Mouse (Mus musculus) heart, embryonic 15.5 days (tissue): ENCODE data around the gene Il17a. TPM values are rescaled to one million over a fixed set of nuclear protein-coding genes. Genes with fewer than 3 reads are reported as not detected.
"Not testable (repeated sequence)": the region's sequence is repeated elsewhere in the genome, so short reads cannot be mapped to it uniquely, and the experiment has no call there.

ENCODE experiments used
- ATAC-seq: fragments of 200-750 bp; cut with Nextera tagmentation; replicated peaks from 2 replicates; pipeline ENCODE4 v1.8.0; 2017; ENCODE audit warnings: low read depth, moderate TSS enrichment; ENCODE audit not compliant: insufficient number of reproducible peaks, insufficient read depth, low FRiP score
- H3K27ac ChIP-seq: fragments of 300-500 bp; sonication (generic); 2 replicates; pipeline ENCODE4 v1.5.1; 2015; ENCODE audit warnings: mild to moderate bottlenecking, inconsistent platforms
- H3K27me3 ChIP-seq: fragments of 300-500 bp; sonication (generic); 2 replicates; pipeline ENCODE4 v1.6.1; 2015; ENCODE audit warnings: inconsistent platforms
- H3K36me3 ChIP-seq: fragments of 300-500 bp; sonication (generic); 2 replicates; pipeline ENCODE4 v1.6.1; 2015; ENCODE audit warnings: mild to moderate bottlenecking, inconsistent platforms
- H3K4me1 ChIP-seq: fragments of 300-500 bp; sonication (generic); replicated peaks from 2 replicates; pipeline ENCODE4 v1.6.1; 2015; ENCODE audit warnings: inconsistent platforms
- H3K4me2 ChIP-seq: fragments of 300-500 bp; sonication (generic); 2 replicates; pipeline ENCODE4 v1.6.1; 2015; ENCODE audit warnings: inconsistent platforms, mild to moderate bottlenecking, moderate library complexity
- H3K4me3 ChIP-seq: fragments of 300-500 bp; sonication (generic); 2 replicates; pipeline ENCODE4 v1.5.1; 2015; ENCODE audit warnings: mild to moderate bottlenecking, inconsistent platforms
- H3K9ac ChIP-seq: fragments of 300-500 bp; sonication (generic); 2 replicates; pipeline ENCODE4 v1.6.1; 2015; ENCODE audit warnings: mild to moderate bottlenecking, inconsistent platforms
- H3K9me3 ChIP-seq: fragments of 300-500 bp; sonication (generic); replicated peaks from 2 replicates; pipeline ENCODE4 v1.6.1; 2016; ENCODE audit warnings: inconsistent platforms
- WGBS: fragments of 180-500 bp; shearing (Covaris S2); methylation state at CpG from one replicate; pipeline ENCODE4 v1.1.7; 2015; ENCODE audit warnings: mixed read lengths; 5-methylcytosine and 5-hydroxymethylcytosine counted together
- microRNA counts: library from miRNA; unstranded; fragments of <30 nt; microRNA quantifications from one replicate; lab custom pipeline; 2016
- microRNA-seq: library from miRNA; unstranded; fragments of <30 nt; microRNA quantifications from one replicate; pipeline ENCODE4, GENCODE M21; 2016
- polyA plus RNA-seq: library from polyadenylated mRNA; unstranded; fragments of >200 nt; fragmentation: Nextera tagmentation; extraction: Ambion mirVana; gene quantifications from 2 replicates; pipeline ENCODE4 v1.2.1, GENCODE M21; 2015

The Il17a gene
- polyA plus RNA-seq, 1 experiment from 2014 or later, result not detected

- no peaks in the 10 kb centered on the region for H3K4me1 ChIP-seq
- no peak overlapping the region for H3K27ac ChIP-seq
- H3K4me2 ChIP-seq, result no peak overlapping the region
- H3K36me3 ChIP-seq, result no peaks in the 10 kb centered on the region
- no peak overlapping the region for H3K9ac ChIP-seq
- no peaks in the 10 kb centered on the region for H3K27me3 ChIP-seq
- H3K9me3 ChIP-seq, result no peaks in the 10 kb centered on the region
- ATAC-seq, result no peak
- H3K4me3 ChIP-seq, result no peak overlapping the region
- 60% methylated on average over 3 of the region's 3 CpGs for WGBS
These were observed 9.8 kb downstream of the Il17a start for GRCm38 (mm10) chr1:20740496-20740998.

GRCm38 (mm10) chr1:20754439-20754838 lies 23.7 kb downstream of the Il17a start:
- 70% methylated on average over 10 of the region's 10 CpGs for WGBS
- Histone ChIP-seq H3K27me3 (no peaks in the 10 kb centered on the region), H3K36me3 (no peaks in the 10 kb centered on the region), H3K4me3 (no peak overlapping the region), H3K4me2 (no peak overlapping the region), H3K27ac (no peak overlapping the region), H3K4me1 (no peaks in the 10 kb centered on the region), H3K9ac (no peak overlapping the region), H3K9me3 (no peaks in the 10 kb centered on the region)
- no peak for ATAC-seq

DNA sequence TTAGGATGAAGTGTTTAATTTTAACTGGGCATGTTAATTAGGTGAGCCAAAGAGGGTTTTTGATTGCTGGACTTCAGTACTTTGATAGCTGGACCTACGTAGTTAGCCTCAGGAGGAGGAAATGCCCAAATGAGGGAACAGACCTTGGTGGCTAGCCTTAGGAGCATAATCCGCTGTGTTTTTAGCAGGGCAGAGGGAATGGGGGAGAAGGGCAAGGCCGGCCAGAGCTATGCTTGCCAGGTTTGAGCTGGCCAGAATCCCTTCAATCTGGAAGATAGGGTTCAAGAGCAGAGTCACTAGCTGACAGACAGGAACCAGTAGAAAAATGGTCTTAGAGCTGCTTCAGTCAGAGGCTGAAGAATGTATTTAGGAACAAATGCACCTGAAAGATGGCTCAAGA lies 26.9 kb downstream of the Il17a start:
- Histone ChIP-seq H3K4me3 (no peak overlapping the region), H3K27ac (no peak overlapping the region), H3K9ac (no peak overlapping the region), H3K4me1 (no peaks in the 10 kb centered on the region), H3K9me3 (no peaks in the 10 kb centered on the region), H3K27me3 (no peaks in the 10 kb centered on the region), H3K4me2 (no peak overlapping the region), H3K36me3 (no peaks in the 10 kb centered on the region)
- WGBS, result 76% methylated on average over 3 of the region's 3 CpGs
- ATAC-seq, result no peak

DNA sequence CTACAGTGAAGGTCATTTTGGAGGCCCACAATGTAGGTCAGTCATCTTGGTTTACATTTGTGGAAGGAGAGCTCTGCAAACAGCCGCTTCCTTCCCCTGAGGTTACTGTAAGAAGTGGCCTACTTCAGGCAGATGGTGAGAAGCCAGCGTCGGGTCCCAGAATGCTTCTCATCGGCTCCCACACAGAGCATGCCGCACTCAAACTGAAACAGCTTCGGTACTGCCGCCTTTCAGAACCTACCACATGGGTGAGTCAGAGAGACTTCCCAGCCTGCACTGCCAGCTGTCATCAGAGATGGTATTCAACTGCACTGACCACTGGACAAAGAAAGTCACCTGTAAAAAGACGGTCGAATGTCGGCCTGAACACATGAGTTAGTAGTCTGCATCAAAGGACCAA lies 29.1 kb downstream of the Il17a start:
- Histone ChIP-seq H3K9me3 (no peaks in the 10 kb centered on the region), H3K27ac (no peak overlapping the region), H3K4me1 (no peaks in the 10 kb centered on the region), H3K9ac (no peak overlapping the region), H3K4me3 (no peak overlapping the region), H3K27me3 (no peaks in the 10 kb centered on the region), H3K4me2 (no peak overlapping the region), H3K36me3 (no peaks in the 10 kb centered on the region)
- ATAC-seq, result no peak
- WGBS, result 80% methylated on average over 10 of the region's 10 CpGs

- ATAC-seq, result no peak
- Histone ChIP-seq H3K27me3 (no peaks in the 10 kb centered on the region), H3K36me3 (no peaks in the 10 kb centered on the region), H3K9ac (no peak overlapping the region), H3K4me2 (no peak overlapping the region), H3K9me3 (no peaks in the 10 kb centered on the region), H3K4me1 (no peaks in the 10 kb centered on the region), H3K4me3 (no peak overlapping the region), H3K27ac (no peak overlapping the region)
- WGBS, result 71% methylated on average over 5 of the region's 5 CpGs
These were observed 29.6 kb downstream of the Il17a start for GRCm38 (mm10) chr1:20760331-20760730.

DNA sequence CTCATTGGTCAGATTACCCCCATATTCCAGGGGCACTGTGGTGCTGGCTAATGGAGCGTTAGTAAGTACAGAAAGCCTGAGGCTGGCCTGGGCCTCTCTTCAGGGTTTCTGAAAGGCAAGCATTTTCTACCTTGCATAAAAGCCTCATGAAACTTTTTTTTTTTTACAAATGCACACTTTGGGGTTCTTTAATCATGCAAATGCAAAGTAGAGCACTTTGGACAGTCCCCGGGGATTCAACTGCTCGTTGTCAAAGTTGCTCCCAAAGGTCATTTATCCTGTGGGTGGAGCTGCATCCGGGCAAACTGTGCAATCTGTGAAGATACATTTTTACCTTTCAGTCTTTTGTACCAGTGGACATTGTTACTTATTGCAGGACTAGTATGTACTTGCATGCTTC lies 30.7 kb downstream of the Il17a start:
- no peak for ATAC-seq
- Histone ChIP-seq H3K9ac (no peak overlapping the region), H3K4me2 (no peak overlapping the region), H3K27me3 (no peaks in the 10 kb centered on the region), H3K9me3 (no peaks in the 10 kb centered on the region), H3K4me3 (no peak overlapping the region), H3K4me1 (no peaks in the 10 kb centered on the region), H3K36me3 (no peaks in the 10 kb centered on the region), H3K27ac (no peak overlapping the region)
- WGBS, result 76% methylated on average over 4 of the region's 4 CpGs

- WGBS, result 65% methylated on average over 6 of the region's 6 CpGs
- no peaks in the 10 kb centered on the region for H3K36me3 ChIP-seq
- no peaks in the 10 kb centered on the region for H3K4me1 ChIP-seq
- no peak overlapping the region for H3K4me2 ChIP-seq
- H3K9ac ChIP-seq, result no peak overlapping the region
- no peak for ATAC-seq
- no peaks in the 10 kb centered on the region for H3K27me3 ChIP-seq
- H3K27ac ChIP-seq, result no peak overlapping the region
- no peaks in the 10 kb centered on the region for H3K9me3 ChIP-seq
- no peak overlapping the region for H3K4me3 ChIP-seq
These were observed 35.8 kb downstream of the Il17a start for GRCm38 (mm10) chr1:20766526-20766925.

DNA sequence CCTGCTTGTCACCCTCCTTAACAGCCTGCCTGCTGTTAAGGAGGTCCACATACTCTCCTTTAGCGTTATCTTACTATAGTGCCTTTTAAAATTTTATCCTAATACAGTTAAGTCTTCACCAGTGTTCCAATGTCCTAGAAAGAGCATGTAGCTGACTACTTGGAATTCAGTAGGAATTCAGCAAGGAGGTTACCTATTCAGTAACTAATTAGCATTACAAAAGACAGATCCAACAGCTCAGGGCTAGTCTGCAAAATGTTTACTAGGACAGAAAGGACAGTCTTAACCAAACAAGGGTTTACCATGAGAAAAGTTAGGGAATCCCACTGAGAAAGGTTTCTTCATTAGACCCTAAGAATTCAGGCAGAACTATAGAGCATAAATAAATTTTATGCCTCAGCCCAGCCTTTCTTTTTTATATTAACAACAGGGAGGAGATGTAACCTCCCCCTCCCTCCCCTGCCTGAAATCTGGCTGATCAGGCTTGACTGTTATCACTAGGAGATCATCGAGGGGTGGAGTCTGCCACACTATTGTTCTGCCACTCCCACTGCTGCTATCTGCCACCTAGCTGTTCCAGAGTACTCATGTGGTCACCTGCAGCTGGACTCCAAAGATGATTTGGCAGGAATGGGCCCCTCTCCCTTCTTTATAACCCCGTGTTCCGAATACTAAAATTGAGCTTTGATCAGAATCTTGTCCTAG lies 43.5 kb downstream of the Il17a start:
- H3K27me3 ChIP-seq, H3K36me3 ChIP-seq, H3K4me1 ChIP-seq, ATAC-seq, H3K9me3 ChIP-seq, H3K4me3 ChIP-seq, H3K27ac ChIP-seq, H3K9ac ChIP-seq, H3K4me2 ChIP-seq: not testable (repeated sequence)
- 76% methylated on average over 4 of the region's 4 CpGs for WGBS

GRCm38 (mm10) chr1:20778366-20778765 lies 47.7 kb downstream of the Il17a start:
- H3K4me2 ChIP-seq, result no peak overlapping the region
- no peaks in the 10 kb centered on the region for H3K36me3 ChIP-seq
- H3K4me1 ChIP-seq, result no peaks in the 10 kb centered on the region
- ATAC-seq, result no peak
- H3K4me3 ChIP-seq, result no peak overlapping the region
- H3K27me3 ChIP-seq, result no peaks in the 10 kb centered on the region
- 58% methylated on average over 2 of the region's 2 CpGs for WGBS
- no peak overlapping the region for H3K27ac ChIP-seq
- H3K9me3 ChIP-seq, result no peaks in the 10 kb centered on the region
- H3K9ac ChIP-seq, result no peak overlapping the region

MicroRNAs encoded within 50 kb of the gene (microRNA counts, 519-probe panel; counts per million panel counts)
- microRNA mmu-miR-133b (lab: Ali Mortazavi, UCI), result 2,762 counts per million, percentile 66 among the panel's probes with 10 or more counts

Small RNAs within 50 kb of the gene (microRNA-seq; reads per million reads assigned to microRNA genes)
- 2.9 reads per million, percentile 10 among the genes with 10 or more reads in this experiment for gene Mir133b

Other genes starting within 250 kb of the Il17a start
- 0.10 TPM in 1 of 2 replicates, not detected in the other for gene Pkhd1, start 112.8 kb upstream of the Il17a start, polyA plus RNA-seq
- not detected in 2 replicates for gene Il17f, start 59.7 kb downstream of the Il17a start, polyA plus RNA-seq
- 67.6 and 89.3 TPM in 2 replicates for gene Mcm3, start 89.4 kb downstream of the Il17a start, polyA plus RNA-seq
- 2.2 and 2.6 TPM in 2 replicates for gene Paqr8, start 159.7 kb downstream of the Il17a start, polyA plus RNA-seq
- gene Efhc1, start 220.7 kb downstream of the Il17a start, polyA plus RNA-seq, result 1.6 and 2.0 TPM in 2 replicates